Mouse (Mus musculus): ENCODE measurements around the gene Gm43552.

DNA sequence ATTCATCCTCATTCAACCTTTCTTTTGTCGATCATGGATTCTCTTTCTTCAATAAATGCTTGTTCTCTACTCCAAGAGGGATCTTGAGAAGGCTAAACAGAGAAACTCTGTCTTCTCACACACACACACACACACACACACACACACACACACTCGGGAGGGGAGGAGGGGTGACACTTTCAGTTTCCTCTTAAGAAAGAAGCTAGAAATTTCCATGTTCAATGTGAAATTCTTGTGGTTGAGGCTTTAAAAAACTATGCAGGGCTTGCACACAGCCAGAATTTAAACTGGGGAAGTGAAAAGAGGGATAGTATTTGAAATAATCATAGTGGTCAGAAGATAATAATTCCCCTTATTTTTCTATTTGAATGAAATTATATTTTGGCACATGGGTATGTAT lies 16.8 kb downstream of the Gm43552 start:
- no peak for TF ChIP-seq GATA1 (IDR thresholded peaks at IDR 0.05; ENCODE audit: low read length)
- no peak for TF ChIP-seq TAL1 (IDR thresholded peaks at IDR 0.05; ENCODE audit: low read length)
